Mouse (Mus musculus) C2C12 (cell line): ENCODE measurements around the gene Lrrc8d.

Source experiments
- CEBPB ChIP-seq: IDR thresholded peaks from one replicate; pipeline ENCODE4 v1.6.1; 2011; ENCODE audit warnings: low read depth, mild to moderate bottlenecking, control low read depth, moderate library complexity
- CTCF ChIP-seq: IDR thresholded peaks from one replicate; pipeline ENCODE4 v1.5.1; 2011; ENCODE audit not compliant: control insufficient read depth, insufficient read depth, insufficient read length
- MAX ChIP-seq: IDR thresholded peaks from one replicate; pipeline ENCODE4 v1.6.1; 2011; ENCODE audit warnings: mild to moderate bottlenecking, control low read depth
- MYOG ChIP-seq: IDR thresholded peaks from one replicate; pipeline ENCODE4 v1.6.1; 2011; ENCODE audit not compliant: control insufficient read depth, insufficient read length; ENCODE audit errors: extremely low read depth
- USF1 ChIP-seq: IDR thresholded peaks from one replicate; pipeline ENCODE4 v1.6.1; 2011; ENCODE audit warnings: low read depth, mild to moderate bottlenecking, control low read depth, moderate library complexity

DNA sequence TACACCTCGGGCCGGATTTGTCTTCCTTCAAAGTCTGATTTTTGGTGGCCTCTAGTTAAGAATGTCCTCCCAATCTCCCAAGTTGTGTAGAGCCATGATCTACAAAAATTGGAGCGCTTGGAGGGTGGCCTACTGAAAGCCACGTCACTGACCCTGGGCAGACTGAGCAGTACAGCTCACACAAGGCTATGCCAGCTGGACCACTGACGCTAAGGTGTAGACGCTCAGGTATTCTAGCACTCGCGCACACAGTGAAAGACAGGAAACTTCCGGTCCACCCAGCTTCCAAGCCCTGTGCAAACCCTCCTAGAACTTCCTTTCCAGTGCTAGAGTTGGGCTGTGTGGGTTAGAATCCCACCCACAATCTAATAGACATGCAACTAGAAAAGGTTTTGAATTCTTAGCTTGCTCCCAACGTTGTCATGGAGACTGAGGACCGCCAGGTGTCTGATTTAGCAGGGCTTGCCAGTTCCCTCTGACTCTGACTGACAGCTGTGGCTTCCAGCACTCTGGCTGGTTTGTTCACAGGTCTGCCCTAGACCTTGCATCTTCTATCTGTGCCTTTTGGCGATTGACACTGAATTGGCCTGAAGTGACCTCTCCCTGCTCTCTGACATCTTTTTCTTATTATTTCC lies 44.6 kb upstream of the Lrrc8d start:
- no peak for TF ChIP-seq CTCF
- no peak for TF ChIP-seq MAX
- TF ChIP-seq CEBPB, result no peak
- no peak for TF ChIP-seq USF1
- TF ChIP-seq MYOG, result no peak
